ENCODE assay signal across 8 mouse cellular contexts in genomic region chrX:152326996-152327688, GRCm38 (mm10). TPM values are rescaled to one million over a fixed set of nuclear protein-coding genes. Genes with fewer than 3 reads are reported as not detected.
DNase-seq lines count a peak whose midpoint lies in the region; ATAC-seq lines count a peak whose summit lies in the region.

Kantr (minus strand) TSS chrX:152327495.

- H3K36me3 ChIP-seq in hindbrain, embryonic 11.5 days (ENCODE audit: control insufficient read depth, insufficient read depth, low read length): no peaks in the 10 kb centered on the region
- no peaks in the 10 kb centered on the region for H3K36me3 ChIP-seq in lung, embryonic 16.5 days (ENCODE audit: control insufficient read depth, insufficient read depth, low read length)

- H3K27me3 ChIP-seq in hindbrain, embryonic 11.5 days (ENCODE audit: control insufficient read depth, insufficient read depth, low read length): peaks cover 19% of the 10 kb centered on the region
- H3K27me3 ChIP-seq in lung, embryonic 16.5 days (ENCODE audit: control insufficient read depth, insufficient read depth, low read depth, low read length): peaks cover 2% of the 10 kb centered on the region; the same call in 1 of the 2 replicates

- 13% methylated on average over 27 of the region's 29 CpGs for WGBS in hindbrain, embryonic 11.5 days
- WGBS in lung, embryonic 16.5 days: 9% methylated on average over 26 of the region's 29 CpGs

- ATAC-seq in hindbrain, embryonic 11.5 days (ENCODE audit: low FRiP score): peak; percentile 99
- peak; percentile 99 for ATAC-seq in lung, embryonic 16.5 days (ENCODE audit: low read depth)

- DNase-seq in T-cell, adult 2 months (ENCODE audit: low spot score): peak; percentile 76
- DNase-seq in cerebellum, postnatal 14 days: peak; percentile 84 to 87
- peak; percentile 68 to 69 for DNase-seq in frontal cortex, postnatal 10 days (ENCODE audit: low spot score in 2 of 2)
- peak; percentile 71 for DNase-seq in hindbrain, embryonic 11.5 days (ENCODE audit: low spot score)
- DNase-seq in layer of hippocampus, adult 9-11 months: peak; percentile 91
- peak; percentile 50 for DNase-seq in ovary, postnatal 14 days (ENCODE audit: low spot score)
- DNase-seq in thymus, postnatal 10 days (ENCODE audit: low spot score in 2 of 2): peak; percentile 55 to 67

- H3K9me3 ChIP-seq in hindbrain, embryonic 11.5 days (ENCODE audit: control insufficient read depth, low read length): no peaks in the 10 kb centered on the region
- H3K9me3 ChIP-seq in lung, embryonic 16.5 days (ENCODE audit: control insufficient read depth, low read length): no peaks in the 10 kb centered on the region

- H3K4me3 ChIP-seq in hindbrain, embryonic 11.5 days (ENCODE audit: low read depth, low read length): peak within 1 kb of the TSS; percentile 52
- H3K4me3 ChIP-seq in lung, embryonic 16.5 days (ENCODE audit: low read length): peak within 1 kb of the TSS; percentile 64

- H3K4me1 ChIP-seq in hindbrain, embryonic 11.5 days (replicated peaks; ENCODE audit: control insufficient read depth, insufficient read depth, low read length): no peaks in the 10 kb centered on the region
- H3K4me1 ChIP-seq in lung, embryonic 16.5 days (replicated peaks; ENCODE audit: control insufficient read depth, insufficient read depth, low read length): 0 out of 2 replicates have a peak, but pooled peaks cover 2% of the 10 kb centered on the region

- H3K27ac ChIP-seq in hindbrain, embryonic 11.5 days (ENCODE audit: low read depth, low read length): no peak within 1 kb of the TSS
- 0 out of 2 replicates have a peak within 1 kb of the TSS, but pooled peaks have one; percentile 4 for H3K27ac ChIP-seq in lung, embryonic 16.5 days (ENCODE audit: low read length)

- H3K4me2 ChIP-seq in hindbrain, embryonic 11.5 days (replicated peaks; ENCODE audit: low read depth, low read length): peak within 1 kb of the TSS; percentile 43
- H3K4me2 ChIP-seq in lung, embryonic 16.5 days (ENCODE audit: low read depth, low read length): peak within 1 kb of the TSS; percentile 66

- peak within 1 kb of the TSS; percentile 54 for H3K9ac ChIP-seq in hindbrain, embryonic 11.5 days (ENCODE audit: low read depth, low read length)
- peak within 1 kb of the TSS; percentile 71 for H3K9ac ChIP-seq in lung, embryonic 16.5 days (ENCODE audit: low read length)

RNA-seq across cellular contexts. Expression of gene Kantr, which starts in this region (rescaled TPM):
- 15.5 and 16.2 TPM in 2 replicates for polyA plus RNA-seq in hindbrain, embryonic 11.5 days (2014; fragmentation: Nextera tagmentation; extraction: Ambion mirVana)
- 13.9 and 15.3 TPM in 2 replicates for polyA plus RNA-seq in lung, embryonic 16.5 days (2015; fragmentation: Nextera tagmentation; extraction: Ambion mirVana)
